Mouse (Mus musculus) ZHBTc4 (cell line): Measurements from ENCODE around the gene Crk.

Experiments
- DNase-seq: peaks from one replicate; pipeline ENCODE4 v3.0.0-alpha.2; 2011; ENCODE audit warnings: low read depth, low spot score

Crk gene

DNA sequence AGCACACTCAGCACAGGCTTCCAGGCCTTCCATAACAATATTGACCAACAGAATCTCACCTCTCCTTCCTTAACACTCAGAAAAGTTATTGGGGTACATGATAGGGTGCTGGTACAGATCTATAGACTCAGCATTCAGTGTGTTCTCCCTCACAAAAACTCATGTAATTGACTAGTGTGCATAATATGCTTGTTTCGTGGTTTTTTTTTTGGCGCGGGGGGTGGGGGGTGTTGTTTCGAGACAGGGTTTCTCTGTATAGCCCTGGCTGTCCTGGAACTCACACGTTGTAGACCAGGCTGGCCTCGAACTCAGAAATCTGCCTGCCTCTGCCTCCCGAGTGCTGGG is 59.4 kb downstream of the Crk start:
- DNase-seq = no peak

DNA sequence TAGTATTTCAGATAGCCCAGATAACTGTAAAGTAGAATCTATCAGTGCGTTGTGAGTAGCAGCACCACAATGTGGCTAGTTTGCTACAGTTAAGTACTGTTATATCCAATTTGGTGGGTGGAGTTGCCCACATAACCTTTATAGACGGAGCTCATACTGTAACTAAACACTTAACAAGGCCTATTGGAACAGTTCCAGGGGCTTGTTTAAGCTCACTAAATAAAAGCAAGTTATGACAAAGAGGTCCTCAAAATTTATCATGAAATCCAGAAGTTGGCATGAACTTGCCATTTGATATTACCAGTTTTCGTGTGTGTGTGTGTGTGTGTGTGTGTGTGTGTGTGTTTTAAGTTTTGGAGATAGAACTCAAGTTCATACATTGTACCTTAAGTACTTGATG is 61.1 kb downstream of the Crk start:
- DNase-seq = no peak

DNA sequence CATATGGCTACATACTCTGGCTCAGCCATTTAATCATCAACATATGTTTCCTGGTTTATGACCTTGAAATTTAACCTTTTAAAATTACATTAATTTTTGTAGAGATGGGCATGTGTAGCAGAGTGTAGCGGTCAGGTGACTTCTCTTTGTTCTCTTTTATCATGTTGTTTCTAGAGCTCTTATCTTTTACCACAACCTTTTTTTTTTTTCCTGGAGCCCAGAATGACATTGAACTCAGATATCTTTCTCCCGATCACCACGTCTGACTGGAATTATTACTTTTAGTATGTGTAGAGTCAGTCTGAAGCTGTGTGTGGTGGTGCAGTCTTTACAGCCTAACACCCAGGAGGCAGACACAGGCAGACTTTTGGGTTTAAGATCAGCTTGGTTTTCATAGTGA is 62.6 kb downstream of the Crk start:
- no peak for DNase-seq

DNA sequence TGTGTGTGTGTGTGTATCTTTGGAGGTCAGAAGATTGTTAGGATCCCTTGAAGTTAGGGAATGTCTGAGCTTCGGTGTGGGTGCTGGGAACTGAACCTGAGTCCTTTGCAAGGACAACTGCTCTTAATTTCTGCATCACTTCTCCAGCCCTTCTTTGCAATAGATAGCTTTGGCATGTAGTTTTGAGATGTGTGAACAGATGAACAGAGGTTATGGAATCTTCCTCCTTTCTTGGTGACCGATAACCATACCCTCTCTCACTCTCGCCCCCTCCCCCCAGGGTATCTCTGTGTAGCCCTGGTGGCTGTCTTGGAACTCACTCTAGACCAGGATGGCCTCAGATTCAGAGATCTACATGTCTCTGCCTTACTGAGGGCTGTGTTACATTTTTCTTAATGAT is 65.7 kb downstream of the Crk start:
- DNase-seq = no peak

DNA sequence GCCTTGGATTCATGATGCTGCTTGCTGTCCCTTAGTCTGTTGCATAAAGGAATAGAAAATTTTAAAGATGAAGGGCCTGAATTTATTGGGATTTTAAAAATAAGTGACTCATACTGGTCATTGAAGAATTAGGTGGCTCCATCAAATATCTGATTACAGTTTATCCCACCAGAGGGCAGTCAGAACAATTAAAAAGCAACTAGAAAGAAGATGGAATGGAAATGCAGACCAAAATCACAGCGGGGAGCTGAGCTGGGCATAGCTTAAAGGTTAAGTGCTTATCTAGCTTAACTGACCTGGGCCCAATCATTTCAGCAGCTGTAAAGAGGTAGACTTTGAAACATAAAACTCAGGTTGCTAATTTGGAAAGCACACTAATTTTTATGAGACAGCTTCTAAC is 71.5 kb downstream of the Crk start:
- DNase-seq = no peak

DNA sequence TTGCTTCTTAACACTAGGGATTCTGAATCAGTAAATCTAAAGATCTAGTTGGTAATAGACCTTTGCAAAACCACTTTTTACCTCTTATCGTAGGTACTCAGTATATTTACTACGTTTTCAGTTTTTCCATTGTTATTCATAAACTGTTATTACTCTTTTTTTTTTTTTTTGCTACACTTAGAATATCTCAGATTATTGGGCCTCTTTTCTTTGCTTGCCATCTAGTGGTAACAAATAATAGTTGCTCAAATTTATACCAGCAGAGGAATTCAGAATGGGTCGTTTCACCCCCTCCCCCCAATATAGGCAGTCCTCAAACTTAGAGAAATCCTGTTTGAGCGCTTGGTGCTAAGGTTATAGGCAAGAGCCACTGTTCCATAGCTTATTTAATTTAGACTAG is 72.0 kb downstream of the Crk start:
- no peak for DNase-seq
